Mouse (Mus musculus): Measurements from ENCODE around the gene Wdpcp. TPM values are rescaled to one million over a fixed set of nuclear protein-coding genes. Genes with fewer than 3 reads are reported as not detected.

The Wdpcp gene
- polyA plus RNA-seq, 1 experiment from 2014 or later = 6.7 TPM

DNA sequence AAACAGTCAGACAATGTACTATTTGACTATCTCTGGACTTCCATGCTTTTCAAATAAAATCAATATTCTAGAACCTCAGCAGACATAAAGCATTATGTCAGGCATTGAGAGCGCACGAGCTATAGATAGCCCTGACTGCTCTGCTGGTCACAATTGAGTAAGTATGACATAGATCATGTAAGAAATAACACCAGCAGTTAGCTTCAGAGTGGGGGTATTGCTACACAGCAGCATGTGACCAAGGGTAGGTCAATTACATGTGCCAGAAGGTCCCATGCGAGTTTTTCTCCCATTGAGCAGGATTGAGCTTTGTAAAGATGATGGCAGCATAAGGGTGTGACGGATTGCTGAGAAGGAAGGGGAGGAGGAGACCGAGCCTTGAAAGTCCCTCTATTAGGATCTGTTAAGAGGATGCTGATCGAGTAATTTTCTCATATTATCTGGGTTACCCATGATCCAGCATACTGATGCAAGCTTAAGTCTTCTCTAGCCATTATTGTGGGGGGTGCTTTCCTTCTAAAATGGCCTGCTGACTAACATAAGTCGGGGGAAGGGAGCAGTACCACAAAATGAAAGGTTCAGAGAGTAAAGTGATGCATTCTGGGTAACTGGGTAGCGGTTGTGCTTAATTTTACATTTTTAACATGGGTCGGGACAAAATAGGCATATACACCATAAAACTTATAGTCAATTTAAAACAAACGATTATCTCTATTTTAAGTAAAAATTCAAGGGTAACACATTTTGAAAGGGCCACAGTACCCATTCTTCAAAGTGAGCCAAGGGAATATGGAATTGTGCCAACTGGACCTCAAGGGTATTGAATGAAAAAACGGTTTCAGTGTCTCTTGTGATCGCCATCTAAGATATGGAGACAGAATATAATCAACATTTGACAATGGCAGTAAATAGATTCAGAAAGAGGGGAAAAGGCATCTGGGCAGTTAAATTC is 21.5 kb upstream of the Wdpcp start:
- no peak for DNase-seq (ENCODE audit: low spot score)
- no peak for TF ChIP-seq CTCF (IDR thresholded peaks at IDR 0.05; ENCODE audit: low read depth)
- H3K4me1 ChIP-seq (replicated peaks; ENCODE audit: insufficient read depth, low read length) = no peaks in the 10 kb centered on the region
- H3K36me3 ChIP-seq (ENCODE audit: insufficient read depth, low read length) = no peaks in the 10 kb centered on the region
- peak overlapping the region; percentile 57 for H3K27ac ChIP-seq
- WGBS = 80% methylated on average over 12 of the region's 12 CpGs
- H3K27me3 ChIP-seq (ENCODE audit: insufficient read depth, low read length) = no peaks in the 10 kb centered on the region
- 0 out of 2 replicates have a peak overlapping the region, but pooled peaks have one; percentile 2 for H3K4me2 ChIP-seq (ENCODE audit: low read length)
- no peak overlapping the region for H3K9ac ChIP-seq (ENCODE audit: low read depth, low read length)
- H3K4me3 ChIP-seq (replicated peaks; ENCODE audit: low read depth, low read length) = no peak overlapping the region
- peak; percentile 64; the same call in 1 of the 2 replicates for ATAC-seq (replicated peaks; ENCODE audit: low FRiP score, low read depth)
- H3K9me3 ChIP-seq (replicated peaks; ENCODE audit: low read length) = no peaks in the 10 kb centered on the region

DNA sequence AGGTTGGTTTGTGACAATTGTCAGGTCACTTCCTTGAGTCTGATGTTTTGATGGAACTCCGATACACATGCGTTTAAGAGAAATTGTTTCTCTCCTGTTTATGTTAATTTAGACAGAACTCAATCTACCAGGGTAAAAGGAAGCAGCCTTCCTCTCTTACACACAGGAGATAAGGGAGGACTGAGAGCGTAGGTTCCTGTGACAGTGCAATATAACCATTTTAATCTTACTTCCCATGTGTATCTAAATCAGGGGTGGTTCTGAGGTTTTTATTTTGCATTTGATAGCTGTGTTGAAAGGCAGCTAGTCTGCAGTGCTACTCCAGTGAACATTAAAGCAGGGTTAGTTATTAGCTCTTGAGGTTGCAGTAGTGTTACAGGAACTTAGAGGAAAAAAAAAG is 20.0 kb upstream of the Wdpcp start:
- no peaks in the 10 kb centered on the region for H3K36me3 ChIP-seq (ENCODE audit: insufficient read depth, low read length)
- no peaks in the 10 kb centered on the region for H3K27me3 ChIP-seq (ENCODE audit: insufficient read depth, low read length)
- no peak for TF ChIP-seq CTCF (IDR thresholded peaks at IDR 0.05; ENCODE audit: low read depth)
- no peaks in the 10 kb centered on the region for H3K9me3 ChIP-seq (replicated peaks; ENCODE audit: low read length)
- no peak overlapping the region for H3K4me2 ChIP-seq (ENCODE audit: low read length)
- ATAC-seq (replicated peaks; ENCODE audit: low FRiP score, low read depth) (no peak), DNase-seq (ENCODE audit: low spot score) (no peak)
- 54% methylated on average over 3 of the region's 3 CpGs for WGBS
- H3K9ac ChIP-seq (ENCODE audit: low read depth, low read length) = no peak overlapping the region
- H3K4me3 ChIP-seq (replicated peaks; ENCODE audit: low read depth, low read length) = no peak overlapping the region
- H3K27ac ChIP-seq = peak overlapping the region; percentile 26; the same call in 1 of the 2 replicates
- H3K4me1 ChIP-seq (replicated peaks; ENCODE audit: insufficient read depth, low read length) = no peaks in the 10 kb centered on the region

DNA sequence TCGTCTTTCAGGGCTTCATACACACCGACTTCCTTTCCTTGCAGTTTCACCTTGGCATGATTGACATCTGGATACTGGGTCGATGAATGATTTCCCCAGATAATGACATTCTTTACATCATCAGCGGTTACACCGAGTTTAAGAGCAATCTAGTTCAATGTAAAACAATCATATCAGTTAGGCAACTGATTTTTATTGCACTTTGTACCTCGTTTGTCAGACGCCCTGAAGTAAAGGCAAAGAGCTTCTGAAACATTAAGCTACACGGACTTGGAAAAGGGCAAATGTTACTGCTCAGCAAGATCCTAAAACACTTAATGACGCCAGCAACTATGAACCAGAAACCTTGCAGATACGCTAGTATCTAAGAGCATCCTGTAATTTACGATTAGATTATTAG is 12.3 kb upstream of the Wdpcp start:
- Histone ChIP-seq H3K27ac (no peak overlapping the region), H3K4me3 (replicated peaks; ENCODE audit: low read depth, low read length) (no peak overlapping the region), H3K27me3 (ENCODE audit: insufficient read depth, low read length) (no peaks in the 10 kb centered on the region), H3K4me1 (replicated peaks; ENCODE audit: insufficient read depth, low read length) (no peaks in the 10 kb centered on the region), H3K9ac (ENCODE audit: low read depth, low read length) (no peak overlapping the region), H3K36me3 (ENCODE audit: insufficient read depth, low read length) (peaks cover 40% of the 10 kb centered on the region), H3K9me3 (replicated peaks; ENCODE audit: low read length) (no peaks in the 10 kb centered on the region), H3K4me2 (ENCODE audit: low read length) (no peak overlapping the region)
- TF ChIP-seq CTCF (IDR thresholded peaks at IDR 0.05; ENCODE audit: low read depth) = no peak
- 61% methylated on average over 11 of the region's 11 CpGs for WGBS
- ATAC-seq (replicated peaks; ENCODE audit: low FRiP score, low read depth) (no peak), DNase-seq (ENCODE audit: low spot score) (no peak)

DNA sequence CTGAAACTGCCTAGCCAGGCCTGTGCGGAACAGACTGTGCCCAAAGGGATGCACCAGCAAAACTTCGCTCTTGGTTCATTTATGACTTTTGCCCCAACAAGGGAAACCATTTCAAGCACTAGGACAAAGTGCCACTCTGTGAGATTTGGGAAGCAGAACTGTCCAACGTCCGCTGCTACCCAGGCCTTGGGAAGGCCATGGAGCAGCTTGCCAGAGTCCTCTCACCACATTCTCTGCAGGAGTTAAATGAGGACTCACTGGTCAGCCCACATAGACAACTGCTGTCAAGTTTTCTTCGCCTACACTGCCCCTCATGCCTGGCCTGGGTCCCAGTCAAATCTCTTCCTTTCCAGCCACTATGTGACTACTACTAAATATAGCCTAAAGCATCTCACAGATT is 10.7 kb upstream of the Wdpcp start:
- Histone ChIP-seq H3K4me2 (ENCODE audit: low read length) (no peak overlapping the region), H3K27ac (no peak overlapping the region), H3K9me3 (replicated peaks; ENCODE audit: low read length) (no peaks in the 10 kb centered on the region), H3K4me1 (replicated peaks; ENCODE audit: insufficient read depth, low read length) (no peaks in the 10 kb centered on the region), H3K9ac (ENCODE audit: low read depth, low read length) (no peak overlapping the region), H3K4me3 (replicated peaks; ENCODE audit: low read depth, low read length) (no peak overlapping the region), H3K36me3 (ENCODE audit: insufficient read depth, low read length) (peaks cover 47% of the 10 kb centered on the region), H3K27me3 (ENCODE audit: insufficient read depth, low read length) (no peaks in the 10 kb centered on the region)
- DNase-seq (ENCODE audit: low spot score) = no peak
- no peak for TF ChIP-seq CTCF (IDR thresholded peaks at IDR 0.05; ENCODE audit: low read depth)
- ATAC-seq (replicated peaks; ENCODE audit: low FRiP score, low read depth) = no peak
- 80% methylated on average over 5 of the region's 5 CpGs for WGBS

DNA sequence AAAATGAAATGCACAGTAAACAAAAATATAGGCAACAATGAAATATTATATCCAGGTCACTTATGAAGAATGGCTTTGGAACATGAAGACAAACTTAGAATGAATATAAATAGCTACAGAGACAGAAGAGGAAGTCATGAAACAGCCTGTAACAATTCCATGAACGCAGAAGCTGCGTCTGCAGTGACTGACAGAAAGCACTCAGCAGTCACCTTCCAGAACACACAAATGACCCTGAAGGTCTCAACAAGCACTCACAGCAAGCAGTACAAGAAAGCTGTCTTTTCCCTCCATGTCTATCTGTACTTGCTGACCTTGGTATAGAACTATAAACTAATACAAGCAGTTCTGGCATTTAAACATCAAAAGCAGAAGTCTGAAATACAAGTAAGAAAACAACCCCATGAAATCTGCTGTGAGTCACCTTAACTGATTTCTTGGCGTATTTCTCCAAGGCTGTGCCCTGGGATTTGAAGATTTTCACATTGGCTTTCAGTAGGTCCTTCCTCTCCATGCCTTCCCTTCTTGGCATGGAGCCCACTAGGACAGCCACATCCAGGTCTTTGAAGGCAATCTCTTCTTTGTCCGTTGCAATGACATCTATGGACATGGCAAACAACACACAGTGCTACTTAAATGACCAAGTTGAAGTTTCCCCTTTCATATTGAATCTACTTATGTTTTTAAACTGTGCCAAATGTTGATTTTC is 8.3 kb upstream of the Wdpcp start:
- DNase-seq (ENCODE audit: low spot score) = no peak
- Histone ChIP-seq H3K27me3 (ENCODE audit: insufficient read depth, low read length) (no peaks in the 10 kb centered on the region), H3K4me2 (ENCODE audit: low read length) (no peak overlapping the region), H3K9me3 (replicated peaks; ENCODE audit: low read length) (no peaks in the 10 kb centered on the region), H3K4me1 (replicated peaks; ENCODE audit: insufficient read depth, low read length) (no peaks in the 10 kb centered on the region), H3K27ac (peak overlapping the region; percentile 60), H3K4me3 (replicated peaks; ENCODE audit: low read depth, low read length) (no peak overlapping the region), H3K36me3 (ENCODE audit: insufficient read depth, low read length) (peaks cover 35% of the 10 kb centered on the region), H3K9ac (ENCODE audit: low read depth, low read length) (no peak overlapping the region)
- no peak for ATAC-seq (replicated peaks; ENCODE audit: low FRiP score, low read depth)
- no peak for TF ChIP-seq CTCF (IDR thresholded peaks at IDR 0.05; ENCODE audit: low read depth)
- 57% methylated on average over 4 of the region's 4 CpGs for WGBS

DNA sequence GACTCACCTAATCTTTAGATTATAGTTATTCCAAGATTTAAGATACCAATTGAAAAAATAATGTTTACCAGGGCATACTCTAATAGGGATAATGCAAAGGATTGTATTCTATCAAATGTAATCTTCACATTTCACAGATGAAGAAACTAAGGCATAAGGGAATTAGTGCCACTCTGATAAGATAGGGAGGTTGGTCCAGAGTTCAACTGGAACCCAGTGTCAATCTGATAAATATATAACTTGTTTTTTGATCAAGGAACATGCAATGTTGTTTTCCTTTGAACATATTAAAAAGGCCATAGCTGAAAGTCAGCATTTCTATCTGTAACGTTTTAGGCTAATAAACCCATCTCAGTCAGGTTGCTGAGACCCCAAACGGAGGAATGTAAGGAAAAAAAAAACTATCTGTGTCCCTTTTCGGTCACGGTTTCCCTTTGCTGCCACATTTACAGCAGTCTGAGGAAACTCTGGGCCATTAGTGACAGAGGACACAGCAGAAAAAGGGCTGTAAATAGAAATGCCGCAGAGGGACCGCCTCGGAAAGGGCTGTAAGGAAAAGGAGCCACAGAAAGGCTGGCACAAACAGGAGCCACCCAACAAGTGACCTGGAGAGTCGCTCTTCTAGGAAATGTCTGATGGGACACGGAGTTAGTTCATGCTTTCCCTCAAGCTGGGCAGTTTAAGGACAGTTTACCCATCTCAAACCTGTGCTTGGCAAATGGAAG is 7.2 kb upstream of the Wdpcp start:
- WGBS = 79% methylated on average over 9 of the region's 9 CpGs
- no peak overlapping the region for H3K27ac ChIP-seq
- H3K9ac ChIP-seq (ENCODE audit: low read depth, low read length) = no peak overlapping the region
- H3K9me3 ChIP-seq (replicated peaks; ENCODE audit: low read length) = no peaks in the 10 kb centered on the region
- ATAC-seq (replicated peaks; ENCODE audit: low FRiP score, low read depth) (no peak), DNase-seq (ENCODE audit: low spot score) (no peak)
- H3K36me3 ChIP-seq (ENCODE audit: insufficient read depth, low read length) = peaks cover 25% of the 10 kb centered on the region
- no peak for TF ChIP-seq CTCF (IDR thresholded peaks at IDR 0.05; ENCODE audit: low read depth)
- H3K4me3 ChIP-seq (replicated peaks; ENCODE audit: low read depth, low read length) = no peak overlapping the region
- no peaks in the 10 kb centered on the region for H3K27me3 ChIP-seq (ENCODE audit: insufficient read depth, low read length)
- H3K4me2 ChIP-seq (ENCODE audit: low read length) = no peak overlapping the region
- 0 out of 2 replicates have a peak, but pooled peaks cover 3% of the 10 kb centered on the region for H3K4me1 ChIP-seq (replicated peaks; ENCODE audit: insufficient read depth, low read length)
